Mouse (Mus musculus) stomach, postnatal 0 days (tissue): ENCODE measurements around the gene Mlx. TPM values are rescaled to one million over a fixed set of nuclear protein-coding genes. Genes with fewer than 3 reads are reported as not detected.
A peak's percentile ranks its signal among the peaks of the same experiment; 100 is the strongest.

Experiments used
- ATAC-seq: fragments of 200-750 bp; cut with Nextera tagmentation; 2 replicates; pipeline ENCODE4 v1.8.0; 2017; ENCODE audit not compliant: low FRiP score, low TSS enrichment
- DNase-seq: peaks from one replicate; pipeline ENCODE4 v3.0.0-alpha.2; 2016; ENCODE audit warnings: low spot score
- H3K27ac ChIP-seq: fragments of 300-500 bp; sonication (generic); replicated peaks from 2 replicates; pipeline ENCODE4 v1.5.1; 2014; ENCODE audit warnings: mild to moderate bottlenecking, control low read depth
- H3K27me3 ChIP-seq: fragments of 300-500 bp; sonication (generic); 2 replicates; pipeline ENCODE4 v1.6.1; 2014; ENCODE audit warnings: low read length; ENCODE audit not compliant: control insufficient read depth, insufficient read depth
- H3K36me3 ChIP-seq: fragments of 300-500 bp; sonication (generic); 2 replicates; pipeline ENCODE4 v1.6.1; 2014; ENCODE audit warnings: low read length, mixed read lengths; ENCODE audit not compliant: control insufficient read depth, insufficient read depth
- H3K4me1 ChIP-seq: fragments of 300-500 bp; sonication (generic); replicated peaks from 2 replicates; pipeline ENCODE4 v1.6.1; 2014; ENCODE audit warnings: antibody characterized with exemption; ENCODE audit not compliant: control insufficient read depth, insufficient read depth
- H3K4me2 ChIP-seq: fragments of 300-500 bp; sonication (generic); replicated peaks from 2 replicates; pipeline ENCODE4 v1.6.1; 2014; ENCODE audit warnings: low read depth, mild to moderate bottlenecking, control low read depth, moderate library complexity
- H3K4me3 ChIP-seq: fragments of 300-500 bp; sonication (generic); 2 replicates; pipeline ENCODE4 v1.5.1; 2014; ENCODE audit warnings: low read depth, low read length, control low read depth
- H3K9ac ChIP-seq: fragments of 300-500 bp; sonication (generic); 2 replicates; pipeline ENCODE4 v1.6.1; 2014; ENCODE audit warnings: mild to moderate bottlenecking, low read length, control low read depth, mixed read lengths
- H3K9me3 ChIP-seq: fragments of 300-500 bp; sonication (generic); 2 replicates; pipeline ENCODE4 v1.6.1; 2016; ENCODE audit warnings: low read length; ENCODE audit not compliant: control insufficient read depth
- CTCF ChIP-seq: IDR thresholded peaks from 2 replicates; pipeline ENCODE4 v1.5.1; 2016; ENCODE audit warnings: antibody characterized with exemption, low read depth, mild to moderate bottlenecking, moderate library complexity
- EP300 ChIP-seq: optimal IDR thresholded peaks from 2 replicates; pipeline ENCODE3; 2016; ENCODE audit warnings: antibody characterized with exemption
- whole genome bisulfite sequencing: fragments of 180-500 bp; shearing (Covaris S2); extraction: QIAGEN DNeasy Blood & Tissue Kit; methylation state at CpG from one replicate; pipeline ENCODE4 v1.1.7; 2014; 5-methylcytosine and 5-hydroxymethylcytosine counted together
- polyA plus RNA-seq: library from polyadenylated mRNA; unstranded; fragments of >200 nt; fragmentation: Nextera tagmentation; extraction: Ambion mirVana; gene quantifications from 2 replicates; pipeline ENCODE4 v1.2.1, GENCODE M21; 2015

Mlx gene
- polyA plus RNA-seq, 1 experiment from 2014 or later = 42.3 TPM

DNA sequence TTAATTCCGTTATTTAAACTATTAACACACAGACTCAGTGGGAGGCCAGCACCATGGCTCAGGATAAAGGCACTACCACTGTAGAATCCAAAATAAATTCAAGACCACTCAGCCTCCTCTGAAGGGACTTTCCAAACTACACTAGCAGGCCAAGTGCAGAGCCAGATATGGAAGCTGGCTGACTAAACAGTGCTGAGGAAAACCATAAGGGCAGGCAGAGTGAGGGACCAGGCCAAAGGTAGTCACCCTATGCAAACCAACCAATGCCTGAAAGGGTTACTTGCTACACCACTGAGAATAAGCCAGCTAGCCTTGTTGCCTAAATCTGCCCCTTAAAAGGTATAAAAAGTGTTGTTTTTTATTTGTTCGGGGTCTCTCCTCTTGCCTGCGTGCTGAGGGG lies 25.1 kb downstream of the Mlx start:
- no peak overlapping the region for H3K4me3 ChIP-seq
- H3K9me3 ChIP-seq = no peaks in the 10 kb centered on the region
- DNase-seq = no peak
- no peak overlapping the region for H3K4me2 ChIP-seq
- no peak for TF ChIP-seq CTCF
- no peak for TF ChIP-seq EP300
- ATAC-seq = no peak
- no peak overlapping the region for H3K9ac ChIP-seq
- no peak overlapping the region for H3K27ac ChIP-seq
- H3K36me3 ChIP-seq = peaks cover 3% of the 10 kb centered on the region; the same call in 1 of the 2 replicates
- no peaks in the 10 kb centered on the region; the same call in 1 of the 2 replicates for H3K4me1 ChIP-seq
- no peaks in the 10 kb centered on the region for H3K27me3 ChIP-seq
- 87% methylated on average over 3 of the region's 3 CpGs for WGBS

DNA sequence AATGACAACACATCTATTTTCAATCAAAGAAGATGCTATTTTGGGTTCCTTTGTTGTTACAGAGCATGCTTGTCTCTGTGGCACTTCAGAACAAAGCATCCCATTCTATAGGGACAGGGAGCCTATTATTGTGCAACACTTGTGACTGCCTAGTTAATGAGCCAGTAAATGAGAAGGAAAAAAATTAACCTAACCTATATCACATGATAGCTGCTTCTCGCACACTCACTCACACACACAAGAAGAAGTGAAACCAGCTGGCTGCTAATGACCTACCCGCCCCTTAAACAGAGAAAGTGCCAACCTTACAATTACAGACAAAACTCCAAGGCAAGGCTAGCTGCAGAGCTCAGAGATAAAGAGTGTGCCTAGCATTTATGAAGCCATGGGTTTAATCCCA lies 28.5 kb downstream of the Mlx start:
- DNase-seq (peak; percentile 21), ATAC-seq (no peak)
- H3K27ac ChIP-seq = 0 out of 2 replicates have a peak overlapping the region, but pooled peaks have one; percentile 25
- peaks cover 9% of the 10 kb centered on the region for H3K4me1 ChIP-seq
- H3K4me2 ChIP-seq = no peak overlapping the region
- no peak overlapping the region for H3K9ac ChIP-seq
- no peak overlapping the region for H3K4me3 ChIP-seq
- no peaks in the 10 kb centered on the region for H3K27me3 ChIP-seq
- 60% methylated on average over 2 of the region's 2 CpGs for WGBS
- H3K36me3 ChIP-seq = peaks cover 3% of the 10 kb centered on the region; the same call in 1 of the 2 replicates
- H3K9me3 ChIP-seq = no peaks in the 10 kb centered on the region
- TF ChIP-seq EP300 (no peak), CTCF (no peak)

DNA sequence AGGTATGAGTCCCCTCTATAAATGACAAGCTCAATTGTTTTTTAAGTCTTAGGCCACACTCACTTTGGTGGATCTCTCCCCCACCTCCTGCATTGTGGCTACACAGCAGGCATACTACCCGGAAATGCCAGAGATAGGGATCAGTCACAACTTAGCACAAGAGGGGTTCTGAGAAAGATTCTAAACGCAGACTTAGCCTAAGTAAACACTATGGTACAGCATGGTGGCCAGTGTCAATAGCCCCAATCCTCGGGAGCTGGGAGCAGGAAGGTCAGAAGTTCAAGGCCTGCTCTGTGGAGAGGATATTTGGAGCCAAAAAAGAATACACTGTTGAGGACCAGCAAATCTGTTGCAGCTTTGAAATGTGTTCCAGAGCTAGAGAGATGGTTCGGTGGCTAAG lies 31.0 kb downstream of the Mlx start:
- no peak for DNase-seq
- TF ChIP-seq EP300 = no peak
- no peak for TF ChIP-seq CTCF
- no peak overlapping the region for H3K27ac ChIP-seq

DNA sequence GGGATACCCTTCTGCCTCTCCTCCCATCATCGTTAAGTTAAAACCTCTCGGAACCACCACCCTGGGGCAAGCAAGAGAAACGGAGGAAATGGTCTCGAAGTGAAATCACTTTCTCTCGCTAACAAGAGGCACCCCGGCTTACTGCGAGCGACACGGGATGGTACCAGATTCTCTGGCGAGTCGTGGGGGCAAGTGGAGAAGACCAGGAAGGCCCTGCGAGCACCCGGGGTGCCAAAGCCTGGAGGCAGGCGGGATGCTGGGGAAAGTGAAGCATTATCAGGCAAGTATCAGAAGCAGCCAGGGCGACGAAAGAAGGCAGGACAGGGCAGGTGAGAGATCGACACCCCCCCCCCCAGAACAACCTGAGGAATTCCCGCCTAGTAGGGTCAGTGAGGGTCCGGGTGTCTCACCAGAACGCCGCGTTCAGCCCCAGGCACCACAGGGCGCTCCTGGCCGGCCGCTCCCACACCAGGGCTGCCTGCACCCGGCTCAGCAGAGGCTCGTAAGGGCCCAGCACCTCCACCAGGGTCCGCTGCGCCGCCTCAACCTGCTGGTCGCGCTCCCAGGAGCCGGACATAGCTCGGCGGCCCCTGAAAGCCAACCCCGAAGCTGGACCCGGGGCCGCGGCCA lies 32.2 kb downstream of the Mlx start:
- peak; percentile 79 for ATAC-seq
- Histone ChIP-seq H3K27me3 (no peaks in the 10 kb centered on the region), H3K9ac (peak overlapping the region; percentile 94), H3K36me3 (0 out of 2 replicates have a peak, but pooled peaks cover 2% of the 10 kb centered on the region), H3K9me3 (no peaks in the 10 kb centered on the region), H3K4me2 (peak overlapping the region; percentile 86), H3K27ac (peak overlapping the region; percentile 92), H3K4me1 (peaks cover 13% of the 10 kb centered on the region), H3K4me3 (peak overlapping the region; percentile 88)
- no peak for TF ChIP-seq EP300
- peak; percentile 63 for TF ChIP-seq CTCF
- no peak for DNase-seq
- WGBS = 0% methylated on average over 34 of the region's 39 CpGs

More for the DNA sequence above, 31.0 kb downstream of the Mlx start:
- peak overlapping the region; percentile 88 for H3K4me3 ChIP-seq
- no peak for ATAC-seq
- WGBS = 25% methylated on average over 4 of the region's 4 CpGs
- H3K36me3 ChIP-seq = peaks cover 4% of the 10 kb centered on the region; the same call in 1 of the 2 replicates
- H3K27me3 ChIP-seq = no peaks in the 10 kb centered on the region
- peak overlapping the region; percentile 86 for H3K4me2 ChIP-seq
- peak overlapping the region; percentile 94 for H3K9ac ChIP-seq
- H3K4me1 ChIP-seq = peaks cover 13% of the 10 kb centered on the region
- no peaks in the 10 kb centered on the region for H3K9me3 ChIP-seq

DNA sequence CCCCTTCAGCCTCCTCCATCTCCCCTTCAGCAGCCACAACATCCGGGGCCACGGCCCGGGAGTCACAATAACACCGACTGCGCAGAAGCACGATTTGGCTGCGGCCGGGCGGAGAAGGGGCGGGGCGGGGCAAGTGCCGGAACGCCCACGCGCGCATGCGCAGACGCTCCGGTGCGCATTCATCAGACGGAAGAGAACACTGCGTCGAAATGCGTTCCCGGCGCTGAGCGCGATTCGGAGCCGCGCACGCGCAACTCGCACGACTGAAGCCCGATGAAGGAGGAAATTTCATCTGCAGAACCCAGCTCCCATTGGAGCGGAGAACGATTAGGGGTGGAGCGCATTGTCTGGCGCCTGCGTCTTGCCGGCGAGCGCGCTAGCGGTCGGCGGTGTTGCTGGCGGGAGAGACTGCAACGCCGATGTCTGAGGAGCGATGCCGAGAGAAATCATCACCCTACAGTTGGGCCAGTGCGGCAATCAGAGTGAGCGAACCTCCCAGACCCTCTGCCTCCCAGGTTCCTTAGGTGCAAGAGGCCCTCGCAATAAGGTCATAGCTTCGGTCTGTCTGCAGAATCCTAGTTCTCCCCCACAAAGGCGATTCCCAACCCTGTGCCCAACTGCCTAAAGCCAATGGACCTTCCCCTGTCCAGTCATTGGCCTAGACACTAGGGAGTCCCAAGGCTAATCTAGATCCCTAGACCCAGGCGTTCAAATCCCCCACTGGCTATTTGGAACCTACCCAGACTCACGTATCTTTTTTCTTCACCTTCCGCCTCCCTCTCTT lies 32.9 kb downstream of the Mlx start, which contains the start of the genes Retreg3 and Tubg1:
Retreg3 (minus strand) TSS at position 133 of the 784 bp plus-strand sequence.
Tubg1 (plus strand) TSS at position 178 of the 784 bp plus-strand sequence.
- Histone ChIP-seq H3K4me2 (peak within 1 kb of the TSS; percentile 86), H3K36me3 (0 out of 2 replicates have a peak, but pooled peaks cover 2% of the 10 kb centered on the region), H3K9ac (peak within 1 kb of the TSS; percentile 94), H3K4me1 (peaks cover 13% of the 10 kb centered on the region), H3K27me3 (no peaks in the 10 kb centered on the region), H3K9me3 (no peaks in the 10 kb centered on the region), H3K4me3 (peak within 1 kb of the TSS; percentile 88), H3K27ac (peak within 1 kb of the TSS; percentile 92)
- under 1% methylated on average over 61 of the region's 61 CpGs for WGBS
- DNase-seq = peak; percentile 99
- ATAC-seq = peak; percentile 96
- TF ChIP-seq CTCF (no peak), EP300 (no peak)
